Comparison of ENCODE assay signal across 12 mouse cellular contexts in genomic region chr15:15238309-15238708, GRCm38 (mm10).
DNase-seq lines count a peak whose midpoint lies in the region; ATAC-seq and TF ChIP-seq lines count a peak whose summit lies in the region.
"Had no signal": no experiment of that assay in that cellular context is flagged by ENCODE, and none has a peak within 500 bp of the region (broad histone marks: within the 10 kb centered on the region; RNA-seq: fewer than 3 reads in every experiment).

No protein-coding gene starts in this region.

- peak; percentile 44; the same call in 1 of the 2 replicates for TF ChIP-seq CTCF in brain, embryonic 14.5 days (IDR thresholded peaks at IDR 0.05; ENCODE audit: borderline replicate concordance, extremely low read depth, insufficient read depth, insufficient read length)

- no peaks in the 10 kb centered on the region for H3K27me3 ChIP-seq in forebrain, embryonic 13.5 days
- no peaks in the 10 kb centered on the region for H3K27me3 ChIP-seq in forebrain, embryonic 12.5 days
- H3K27me3 ChIP-seq in midbrain, embryonic 11.5 days (ENCODE audit: control insufficient read depth, insufficient read depth, low read length): no peaks in the 10 kb centered on the region
- H3K27me3 ChIP-seq in midbrain, embryonic 10.5 days (ENCODE audit: low read depth, poor library complexity, severe bottlenecking): no peaks in the 10 kb centered on the region
- H3K27me3 ChIP-seq: midbrain, embryonic 12.5 days had no signal

- no peak overlapping the region for H3K9ac ChIP-seq in forebrain, embryonic 13.5 days
- H3K9ac ChIP-seq in forebrain, embryonic 12.5 days: no peak overlapping the region
- H3K9ac ChIP-seq in midbrain, embryonic 11.5 days (ENCODE audit: low read length): no peak overlapping the region
- H3K9ac ChIP-seq: liver, embryonic 14.5 days; midbrain, embryonic 12.5 days had no signal

- H3K9me3 ChIP-seq in forebrain, embryonic 13.5 days (replicated peaks): no peaks in the 10 kb centered on the region
- no peaks in the 10 kb centered on the region for H3K9me3 ChIP-seq in forebrain, embryonic 12.5 days
- no peaks in the 10 kb centered on the region for H3K9me3 ChIP-seq in midbrain, embryonic 11.5 days (ENCODE audit: control insufficient read depth, low read length)
- H3K9me3 ChIP-seq in midbrain, embryonic 10.5 days (replicated peaks): no peaks in the 10 kb centered on the region
- H3K9me3 ChIP-seq: forebrain, embryonic 10.5 days; midbrain, embryonic 12.5 days had no signal

- H3K36me3 ChIP-seq in forebrain, embryonic 13.5 days (ENCODE audit: poor library complexity, severe bottlenecking): no peaks in the 10 kb centered on the region
- H3K36me3 ChIP-seq in forebrain, embryonic 12.5 days (replicated peaks): no peaks in the 10 kb centered on the region
- no peaks in the 10 kb centered on the region for H3K36me3 ChIP-seq in midbrain, embryonic 11.5 days (ENCODE audit: control insufficient read depth, insufficient read depth, low read length)
- no peaks in the 10 kb centered on the region for H3K36me3 ChIP-seq in midbrain, embryonic 10.5 days
- H3K36me3 ChIP-seq: forebrain, embryonic 10.5 days; midbrain, embryonic 12.5 days had no signal

- no peak overlapping the region for H3K4me2 ChIP-seq in forebrain, embryonic 13.5 days
- no peak overlapping the region for H3K4me2 ChIP-seq in forebrain, embryonic 12.5 days
- no peak overlapping the region for H3K4me2 ChIP-seq in midbrain, embryonic 11.5 days
- H3K4me2 ChIP-seq: midbrain, embryonic 12.5 days had no signal

- ATAC-seq in forebrain, embryonic 13.5 days: 0 out of 2 replicates have a peak, but pooled peaks have one; percentile 43
- ATAC-seq in forebrain, embryonic 12.5 days (ENCODE audit: low FRiP score): no peak
- ATAC-seq in midbrain, embryonic 11.5 days (ENCODE audit: low FRiP score): 0 out of 2 replicates have a peak, but pooled peaks have one; percentile 42

- no peak for TF ChIP-seq POLR2A in brain, embryonic 14.5 days (IDR thresholded peaks at IDR 0.05; ENCODE audit: borderline replicate concordance, extremely low read depth, insufficient read depth, insufficient read length, poor library complexity, severe bottlenecking)

- DNase-seq in midbrain, embryonic 11.5 days (ENCODE audit: low spot score, missing footprints): no peak
- DNase-seq in midbrain, embryonic 10.5 days (ENCODE audit: low spot score): no peak
- DNase-seq in brain, embryonic 14.5 days (ENCODE audit: low read depth): peak; percentile 83
- peak; percentile 33 to 53 for DNase-seq in right cerebral cortex, postnatal 10 days (ENCODE audit: low spot score in 2 of 2)
- DNase-seq in urinary bladder, postnatal 36 days (ENCODE audit: low spot score in 2 of 2): no peak
- DNase-seq in cerebellum, adult 9-10 months: no peak
- DNase-seq: cerebellum, adult 11-12 months had no signal

- no peak overlapping the region for H3K4me3 ChIP-seq in forebrain, embryonic 13.5 days
- no peak overlapping the region for H3K4me3 ChIP-seq in forebrain, embryonic 12.5 days (replicated peaks)
- no peak overlapping the region for H3K4me3 ChIP-seq in midbrain, embryonic 11.5 days (ENCODE audit: low read depth, low read length)
- no peak overlapping the region for H3K4me3 ChIP-seq in midbrain, embryonic 10.5 days
- H3K4me3 ChIP-seq: forebrain, embryonic 10.5 days; midbrain, embryonic 12.5 days had no signal

- no peak overlapping the region for H3K27ac ChIP-seq in forebrain, embryonic 13.5 days
- H3K27ac ChIP-seq in forebrain, embryonic 12.5 days: no peak overlapping the region
- H3K27ac ChIP-seq in midbrain, embryonic 11.5 days (ENCODE audit: low read depth, low read length): no peak overlapping the region
- no peak overlapping the region for H3K27ac ChIP-seq in midbrain, embryonic 10.5 days (replicated peaks)
- H3K27ac ChIP-seq: forebrain, embryonic 10.5 days; liver, embryonic 14.5 days; midbrain, embryonic 12.5 days had no signal

- no peaks in the 10 kb centered on the region for H3K4me1 ChIP-seq in forebrain, embryonic 13.5 days
- no peaks in the 10 kb centered on the region for H3K4me1 ChIP-seq in forebrain, embryonic 12.5 days
- no peaks in the 10 kb centered on the region for H3K4me1 ChIP-seq in midbrain, embryonic 11.5 days (ENCODE audit: control insufficient read depth, insufficient read depth, low read length)
- no peaks in the 10 kb centered on the region for H3K4me1 ChIP-seq in midbrain, embryonic 10.5 days
- H3K4me1 ChIP-seq: forebrain, embryonic 10.5 days; midbrain, embryonic 12.5 days had no signal

Comparison
In these comparisons a context has a peak if more than half of its experiments do, and no peak if none do; other contexts are left out.
1. DNase-seq: peak in brain, embryonic 14.5 days (single experiment) and right cerebral cortex, postnatal 10 days (2 of 2); none in midbrain, embryonic 11.5 days (single experiment), midbrain, embryonic 10.5 days (single experiment), urinary bladder, postnatal 36 days (0 of 2) and cerebellum, adult 9-10 months (single experiment).